Mouse (Mus musculus): ENCODE measurements around the gene Dlx2. TPM values are rescaled to one million over a fixed set of nuclear protein-coding genes. Genes with fewer than 3 reads are reported as not detected.

The Dlx2 gene
- 0.05 TPM in 1 of 2 replicates, not detected in the other for polyA plus RNA-seq (2015; fragmentation: Nextera tagmentation; extraction: Ambion mirVana)

DNA sequence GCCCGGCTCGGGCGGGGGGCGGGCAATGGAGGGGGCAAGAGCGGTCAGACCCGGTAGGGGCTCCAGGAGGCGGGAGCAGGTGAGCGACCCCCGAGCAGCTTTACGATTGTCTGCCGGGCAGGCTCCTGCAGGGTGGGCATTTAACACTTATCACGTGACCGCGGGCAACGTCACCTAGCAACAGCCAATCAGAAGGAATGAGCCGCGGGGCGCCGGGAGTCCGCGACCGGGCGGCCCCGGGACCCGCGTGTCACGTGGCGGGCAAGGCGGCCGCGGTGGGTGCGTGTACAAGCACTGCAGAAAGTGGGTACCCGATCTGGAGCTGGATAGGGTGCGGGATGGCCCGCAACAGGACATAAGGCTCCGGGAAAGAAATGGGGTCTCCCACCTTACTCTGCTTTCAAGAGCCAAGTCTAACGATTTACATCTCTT is at the start of gene Dlx2:
Gene Dlx2, minus strand, starts transcription at position 115 of the 432 bp plus-strand sequence.
- peak; percentile 58 for DNase-seq (ENCODE audit: low spot score)

DNA sequence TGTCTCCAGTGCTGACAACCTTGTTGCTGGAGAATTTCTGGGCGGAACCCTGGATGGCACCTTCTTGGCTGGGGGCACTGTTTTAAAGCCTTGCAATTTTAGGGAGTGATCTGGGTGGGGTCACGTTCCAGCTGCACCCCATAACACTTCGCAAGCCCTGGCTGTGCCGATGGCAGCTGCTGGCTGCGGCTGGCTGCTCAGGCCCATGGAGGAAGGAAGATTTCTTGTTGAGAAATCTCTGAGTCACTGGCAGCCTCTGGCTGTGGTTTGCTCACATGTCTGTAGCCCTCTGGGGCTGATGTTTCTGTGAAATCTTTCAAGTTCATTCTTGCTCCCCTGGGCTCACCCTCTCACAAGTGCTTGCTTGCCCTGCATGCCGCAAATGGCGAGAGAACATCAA is 47.9 kb upstream of the Dlx2 start:
- DNase-seq (ENCODE audit: low spot score): peak; percentile 15

DNA sequence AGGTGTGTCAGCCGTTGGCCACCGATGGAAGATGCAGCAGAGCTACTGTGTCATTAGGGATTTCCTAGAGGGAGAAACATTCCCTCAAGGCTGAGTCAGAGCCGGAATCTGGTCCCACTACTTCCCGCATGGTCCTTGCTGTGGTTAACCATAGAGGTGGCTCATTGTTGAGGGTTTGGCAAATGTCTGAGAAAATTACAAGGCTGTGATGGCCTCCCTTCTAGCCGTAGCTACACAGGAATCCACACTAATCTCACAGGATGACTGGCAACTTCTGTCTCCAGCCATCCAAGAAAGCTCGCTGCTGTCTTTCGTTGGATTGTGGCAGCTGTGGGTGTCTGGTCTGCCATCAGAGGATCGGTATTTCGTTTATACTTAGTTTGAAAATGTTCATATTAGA is 42.6 kb upstream of the Dlx2 start:
- DNase-seq (ENCODE audit: low spot score): no peak

DNA sequence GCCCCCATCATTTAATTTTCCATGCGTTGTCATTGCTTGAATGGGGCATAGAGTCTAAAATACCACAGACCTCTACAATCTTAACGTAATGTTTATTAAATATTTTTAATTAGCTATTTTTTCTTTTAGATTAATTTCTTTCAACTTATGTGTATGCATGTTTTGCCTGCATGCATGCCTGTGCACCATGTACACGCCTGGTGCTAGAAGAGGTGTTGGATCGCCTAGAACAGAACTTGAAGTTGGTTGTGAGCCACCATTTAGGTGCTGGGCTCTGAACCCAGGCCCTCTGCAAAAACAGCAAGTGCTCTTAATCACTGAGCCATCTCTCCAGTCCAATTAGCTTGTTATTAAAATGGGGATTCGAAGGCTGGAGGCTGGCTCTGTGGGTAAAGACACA is 34.9 kb upstream of the Dlx2 start:
- no peak for DNase-seq (ENCODE audit: low spot score)

DNA sequence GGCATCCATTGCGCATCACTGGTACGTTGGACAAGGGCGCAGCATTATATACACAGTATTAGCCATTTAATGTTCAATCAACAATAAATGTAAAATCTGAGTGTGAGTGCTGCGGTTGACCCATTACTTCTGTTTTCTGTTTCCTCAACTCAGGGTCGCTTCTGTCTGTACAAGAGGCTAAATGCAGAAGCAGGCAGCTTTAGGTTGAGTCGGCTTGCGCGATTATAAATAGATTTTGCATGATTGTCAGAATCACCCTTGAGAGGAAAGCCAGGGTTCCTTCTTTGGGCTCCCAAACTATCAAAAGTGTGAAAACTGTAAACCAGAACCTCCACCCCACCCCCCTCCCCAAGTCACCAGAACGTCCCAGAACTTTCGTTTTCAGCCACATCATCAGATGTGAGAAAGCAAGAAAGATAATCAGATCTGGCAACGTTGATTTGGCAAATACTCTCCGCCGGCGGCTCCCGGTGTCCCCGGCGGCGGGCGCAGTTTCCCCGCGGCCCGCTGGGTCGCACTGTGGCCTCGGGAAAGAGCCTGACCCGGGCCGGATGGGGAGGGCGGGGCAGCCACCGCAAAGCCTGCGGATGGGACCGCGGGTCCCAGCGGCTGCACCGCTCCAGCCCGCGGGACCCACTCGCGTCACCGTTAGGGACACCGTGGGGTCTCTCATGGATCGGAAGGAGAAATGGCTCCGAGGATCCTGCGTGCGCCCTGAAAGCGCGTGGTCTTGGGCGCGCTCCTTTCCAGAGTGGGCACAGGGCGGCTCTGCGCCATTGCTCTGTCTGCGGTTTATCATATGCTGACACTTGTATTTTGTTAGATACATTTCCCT is 34.3 kb upstream of the Dlx2 start:
- peak; percentile 65 for DNase-seq (ENCODE audit: low spot score)

DNA sequence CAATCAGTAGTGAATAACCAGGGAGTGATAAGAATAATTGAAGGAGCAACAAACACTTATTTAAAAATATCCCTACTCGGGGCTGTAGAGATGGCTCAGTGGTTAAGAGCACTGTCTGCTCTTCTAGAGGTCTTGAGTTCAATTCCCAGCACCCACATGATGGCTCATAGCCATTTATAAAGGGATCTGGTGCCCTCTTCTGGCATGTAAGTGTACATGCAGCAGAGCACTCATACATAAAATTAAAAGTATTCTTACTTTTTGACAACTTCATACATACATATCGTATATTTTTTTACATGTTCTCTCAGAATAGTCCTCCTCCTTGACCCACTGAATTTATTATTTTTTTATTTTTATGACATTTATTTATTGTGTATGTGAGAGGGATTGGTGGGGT is 30.5 kb upstream of the Dlx2 start:
- DNase-seq (ENCODE audit: low spot score): no peak

DNA sequence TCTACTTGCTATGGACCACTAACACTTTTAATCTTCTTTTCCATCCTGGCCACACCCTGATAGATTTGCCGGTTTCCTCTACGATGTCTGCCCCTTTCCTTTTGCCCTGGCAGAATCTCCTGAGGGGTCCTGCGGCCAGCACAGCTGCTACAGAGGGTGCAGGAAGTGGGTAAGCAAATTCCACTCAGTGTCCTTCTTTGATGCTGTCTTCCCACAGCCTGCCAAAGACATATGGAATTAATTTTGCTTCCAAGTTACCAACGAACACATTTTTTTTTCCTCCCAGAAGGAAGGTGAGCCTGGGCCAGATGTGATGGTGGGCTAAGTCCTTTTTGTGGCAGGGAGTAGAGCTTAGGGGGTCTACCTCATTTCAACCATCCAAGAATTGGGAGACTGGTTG is 27.2 kb upstream of the Dlx2 start:
- no peak for DNase-seq (ENCODE audit: low spot score)

DNA sequence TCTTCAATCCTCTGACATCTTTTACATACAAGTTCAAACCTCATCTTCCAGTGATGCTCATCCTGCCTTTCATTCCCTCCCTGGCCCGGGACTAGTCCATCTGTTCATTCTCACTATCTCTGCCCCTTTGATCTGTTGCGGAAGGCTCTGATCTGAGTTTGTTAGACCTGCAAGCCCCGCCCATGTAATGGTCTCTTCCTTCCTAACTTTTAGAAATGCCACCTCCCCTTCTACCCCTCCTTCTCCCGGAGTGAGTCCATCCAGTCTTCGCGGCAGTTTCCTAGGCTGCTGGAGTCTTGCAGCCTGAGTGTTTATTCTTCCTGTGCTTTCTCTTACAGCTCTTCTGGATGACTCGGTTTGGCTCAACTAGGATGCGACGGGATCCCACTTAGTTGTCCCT is 19.9 kb upstream of the Dlx2 start:
- no peak for DNase-seq (ENCODE audit: low spot score)

DNA sequence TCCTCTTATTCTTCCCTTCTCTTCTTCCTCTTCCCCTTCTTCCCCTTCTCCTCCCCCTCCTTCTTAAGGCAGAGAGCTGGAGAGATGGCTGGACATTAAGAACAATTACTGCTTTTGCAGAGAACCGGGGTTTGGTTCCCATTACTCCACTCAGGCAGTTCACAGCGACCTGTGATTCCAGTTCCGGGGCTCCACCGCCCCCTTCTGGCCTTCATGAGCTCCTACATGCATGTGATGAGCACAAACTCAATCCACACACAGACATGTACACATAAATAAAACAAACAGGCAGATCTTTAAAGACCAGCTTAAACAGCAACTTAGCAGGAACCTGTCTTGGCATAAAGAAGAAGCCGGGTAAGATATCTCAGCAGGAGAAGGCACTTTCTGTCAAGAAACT is 9.5 kb upstream of the Dlx2 start:
- DNase-seq (ENCODE audit: low spot score): no peak

DNA sequence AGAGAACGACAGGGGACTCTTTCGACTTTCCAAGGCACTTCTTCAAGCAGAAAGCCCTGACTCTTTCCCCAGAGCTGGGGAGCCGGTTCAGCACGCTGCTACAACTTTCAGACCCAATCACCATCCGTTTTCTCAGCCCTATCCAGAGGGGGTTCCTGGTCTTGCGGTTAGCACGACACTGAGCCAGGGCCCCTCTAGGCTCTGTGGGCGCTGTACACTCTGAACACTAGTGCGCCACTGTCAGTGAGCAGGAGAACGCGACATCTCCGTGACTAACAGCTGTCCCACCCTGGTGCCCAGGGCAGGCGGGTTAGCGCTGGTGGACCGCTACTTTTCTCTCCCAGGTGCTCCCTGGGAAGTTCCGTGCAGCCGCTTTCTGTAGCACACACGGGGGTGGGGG is 5.2 kb upstream of the Dlx2 start:
- peak; percentile 19 for DNase-seq (ENCODE audit: low spot score)

DNA sequence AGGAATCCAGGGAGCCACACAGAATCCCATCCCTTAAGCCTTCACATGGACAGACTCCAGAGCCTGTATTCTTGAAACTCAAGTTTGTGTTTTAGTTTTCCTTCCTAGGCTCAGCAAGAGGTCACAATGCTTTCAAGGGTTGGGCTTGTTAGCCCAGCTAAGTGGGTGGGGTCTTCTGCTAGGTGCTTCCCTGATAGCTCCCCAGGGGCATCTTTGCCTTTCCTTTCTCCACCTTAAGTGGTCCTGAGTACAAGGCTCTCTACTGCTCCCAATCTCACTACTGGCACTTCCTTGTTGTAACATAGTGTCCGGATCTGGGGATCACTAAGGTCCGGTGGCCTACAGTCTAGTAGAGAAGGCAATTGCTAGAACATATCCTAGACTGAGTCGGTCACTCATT is 3.8 kb upstream of the Dlx2 start:
- DNase-seq (ENCODE audit: low spot score): no peak

DNA sequence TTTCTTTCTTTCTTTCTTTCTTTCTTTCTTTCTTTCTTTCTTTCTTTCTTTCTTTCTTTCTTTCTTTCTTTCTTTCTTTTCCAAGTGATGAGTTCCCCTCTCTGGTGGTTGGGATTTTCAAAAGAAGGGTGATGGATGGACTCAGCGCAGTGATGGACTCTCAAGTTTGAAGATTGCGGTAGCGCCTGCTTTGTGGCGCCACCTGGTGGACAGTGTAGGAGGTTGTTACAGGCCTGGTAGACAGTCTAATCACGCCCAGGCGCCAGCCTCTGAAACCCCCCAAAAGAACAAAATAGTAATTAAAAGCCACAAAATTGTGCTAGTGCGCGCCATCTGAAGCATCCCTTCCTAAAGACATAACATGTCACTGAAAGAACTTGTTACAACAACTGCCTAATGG is 1.3 kb upstream of the Dlx2 start:
- DNase-seq (ENCODE audit: low spot score): peak; percentile 80

DNA sequence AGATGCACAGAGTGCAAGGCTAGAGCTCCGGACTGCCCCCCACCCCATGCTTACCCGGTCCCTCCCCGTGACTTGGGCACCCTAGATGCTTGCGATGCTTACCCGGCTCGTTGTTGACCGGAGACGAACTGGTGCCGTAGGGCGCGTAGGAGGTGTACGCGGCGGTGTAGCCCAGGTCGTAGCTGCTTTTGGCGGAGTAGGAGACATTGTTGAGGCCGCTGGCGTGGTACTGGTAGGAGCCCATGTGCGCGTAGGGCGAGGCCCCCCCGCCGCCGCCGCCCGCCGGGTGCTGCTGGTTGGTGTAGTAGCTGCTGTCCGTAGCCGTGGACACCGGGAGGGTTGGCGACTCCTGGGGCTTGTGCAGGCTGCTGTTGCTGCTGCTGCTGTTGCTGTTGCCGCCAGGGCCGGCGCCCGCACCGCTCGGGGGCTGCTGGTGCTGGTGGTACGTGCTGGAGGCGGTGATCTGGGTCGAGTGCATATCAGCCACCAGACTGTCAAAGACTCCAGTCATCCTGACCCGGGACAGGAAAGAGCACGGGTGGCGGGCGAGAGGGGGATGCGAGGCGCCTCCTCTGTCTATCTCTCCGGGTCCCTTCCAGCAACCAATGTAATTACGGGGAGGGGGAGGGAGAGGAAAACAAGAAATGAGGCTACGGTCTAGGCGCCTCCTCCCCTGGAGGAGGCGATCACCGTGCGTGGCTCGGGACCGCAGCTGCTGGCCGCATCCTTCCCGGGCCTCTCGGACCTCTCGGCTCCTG is 493 bp downstream of the Dlx2 start:
- peak; percentile 44 for DNase-seq (ENCODE audit: low spot score)

DNA sequence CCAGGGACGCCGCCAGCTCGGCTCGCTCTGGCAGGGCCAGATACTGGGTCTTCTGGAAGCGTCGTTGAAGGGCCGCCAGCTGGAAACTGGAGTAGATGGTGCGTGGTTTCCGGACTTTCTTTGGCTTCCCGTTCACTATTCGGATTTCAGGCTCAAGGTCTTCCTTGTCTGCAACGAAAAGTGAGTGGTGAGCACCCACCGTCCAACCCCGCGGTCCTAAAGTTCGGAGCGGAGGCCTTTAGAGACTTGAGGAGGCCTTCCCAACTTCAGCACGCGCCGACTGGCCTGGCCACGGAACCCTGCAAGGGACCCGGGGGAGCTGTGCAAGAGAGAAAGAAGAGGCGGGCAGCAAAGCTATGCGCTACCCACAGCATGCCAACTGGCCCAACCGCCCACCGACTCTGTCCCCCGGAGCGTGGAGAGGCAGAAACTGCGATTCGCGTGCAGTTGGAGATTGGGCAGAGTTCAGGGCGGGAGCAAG is 1.1 kb downstream of the Dlx2 start:
- DNase-seq (ENCODE audit: low spot score): no peak

DNA sequence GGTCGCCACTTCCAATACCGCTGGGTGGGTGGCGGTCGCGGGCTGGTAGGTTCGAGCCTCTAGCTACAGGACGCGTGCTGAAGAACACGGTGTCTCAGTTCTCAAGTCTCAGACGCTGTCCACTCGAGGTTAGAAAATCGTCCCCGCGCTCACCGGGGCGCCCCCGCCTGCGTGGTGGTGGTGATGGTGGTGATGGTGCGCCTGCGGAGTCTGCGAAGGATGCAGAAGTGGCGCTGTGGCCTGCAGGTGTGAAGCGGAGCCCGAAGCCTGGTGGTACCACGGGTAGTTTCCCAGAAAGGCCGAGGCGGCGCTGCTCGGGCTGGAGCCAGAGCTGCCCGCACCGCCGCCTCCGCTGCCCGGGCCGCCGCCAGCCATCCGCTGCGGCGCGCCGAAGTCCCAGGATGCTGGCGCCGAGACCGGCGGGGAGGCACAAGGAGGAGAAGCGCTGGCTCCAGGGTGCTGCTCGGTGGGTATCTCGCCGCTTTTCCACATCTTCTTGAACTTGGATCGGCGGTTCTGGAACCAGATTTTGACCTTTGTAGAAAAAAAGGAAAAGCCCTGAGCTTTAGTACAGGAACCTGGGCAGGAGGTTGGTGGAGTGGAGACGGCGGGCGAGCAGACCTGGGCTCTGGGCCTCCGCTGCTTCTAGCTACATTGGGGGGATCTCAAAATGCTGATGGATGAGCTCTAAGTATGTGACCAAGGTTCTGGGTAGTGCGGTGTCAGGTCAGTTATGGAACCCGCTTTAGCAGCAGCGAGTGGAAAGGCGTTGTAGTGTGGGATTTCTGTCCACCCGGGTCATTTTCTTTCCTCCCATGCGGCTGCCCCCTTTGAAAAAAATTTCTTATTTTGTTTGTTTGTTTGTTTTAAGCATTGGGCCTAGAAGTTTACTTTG is 1.9 kb downstream of the Dlx2 start:
- peak; percentile 13 for DNase-seq (ENCODE audit: low spot score)

DNA sequence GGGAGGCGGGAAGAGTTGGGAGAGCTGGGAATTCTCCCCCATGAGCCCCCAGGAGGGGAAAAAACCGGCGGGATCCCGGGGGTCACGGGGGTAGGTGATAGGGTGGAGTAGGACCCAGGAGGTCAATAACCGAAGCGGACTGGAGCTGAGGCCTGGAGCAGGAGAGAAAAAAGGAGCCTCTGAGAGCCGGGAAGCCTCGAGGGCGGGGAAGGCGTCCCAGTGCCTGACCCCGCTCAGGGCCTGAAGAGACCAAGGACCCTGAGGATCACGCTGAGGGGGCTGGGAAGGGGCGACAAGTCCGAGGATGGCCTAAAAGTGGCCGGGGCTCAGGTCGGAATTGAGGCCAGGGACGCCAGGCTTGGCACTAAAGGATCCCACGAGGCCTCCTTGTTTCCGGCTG is 2.6 kb downstream of the Dlx2 start:
- DNase-seq (ENCODE audit: low spot score): no peak

DNA sequence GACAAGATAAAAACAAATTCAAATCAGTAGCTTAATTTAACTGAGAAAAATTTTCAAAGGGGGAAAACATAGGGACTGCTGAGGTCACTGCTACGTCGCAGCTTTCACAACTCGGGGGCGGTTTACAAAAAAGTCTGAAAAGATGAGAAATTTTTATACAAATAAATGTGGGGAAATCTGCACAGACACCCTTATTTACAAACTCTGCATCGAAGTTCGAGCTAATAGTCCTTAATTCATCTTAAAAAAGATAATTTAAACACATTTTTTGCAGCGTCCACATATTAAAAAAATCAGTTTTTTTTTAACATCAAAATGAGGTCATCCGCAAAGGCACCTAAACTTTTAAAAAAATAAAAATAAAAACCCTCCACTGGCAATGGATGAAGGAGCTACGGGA is 3.0 kb downstream of the Dlx2 start:
- DNase-seq (ENCODE audit: low spot score): no peak

DNA sequence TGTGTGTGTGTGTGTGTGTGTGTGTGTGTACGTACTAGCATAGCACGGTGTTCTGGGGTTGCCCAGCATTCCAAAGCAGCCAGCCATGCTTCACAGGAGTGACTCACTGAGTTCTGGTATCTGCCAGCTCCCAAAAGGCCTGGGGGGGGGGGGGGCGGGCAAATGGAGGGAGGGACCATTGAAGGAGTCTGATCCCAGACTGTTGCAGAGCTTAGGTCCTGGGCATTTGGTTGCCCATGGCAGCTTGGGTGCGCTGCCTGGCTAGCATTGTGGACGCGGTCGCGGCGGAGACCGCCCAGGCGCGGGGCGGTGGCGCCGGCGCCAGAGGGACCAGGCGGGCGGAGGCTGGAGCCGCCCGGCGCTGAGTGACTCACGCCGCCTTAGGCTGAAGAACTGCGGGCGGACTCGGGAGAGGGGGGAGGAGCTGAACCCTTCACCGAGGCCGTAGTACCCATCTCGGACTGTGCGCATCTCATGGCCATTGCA is 3.7 kb downstream of the Dlx2 start:
- no peak for DNase-seq (ENCODE audit: low spot score)

DNA sequence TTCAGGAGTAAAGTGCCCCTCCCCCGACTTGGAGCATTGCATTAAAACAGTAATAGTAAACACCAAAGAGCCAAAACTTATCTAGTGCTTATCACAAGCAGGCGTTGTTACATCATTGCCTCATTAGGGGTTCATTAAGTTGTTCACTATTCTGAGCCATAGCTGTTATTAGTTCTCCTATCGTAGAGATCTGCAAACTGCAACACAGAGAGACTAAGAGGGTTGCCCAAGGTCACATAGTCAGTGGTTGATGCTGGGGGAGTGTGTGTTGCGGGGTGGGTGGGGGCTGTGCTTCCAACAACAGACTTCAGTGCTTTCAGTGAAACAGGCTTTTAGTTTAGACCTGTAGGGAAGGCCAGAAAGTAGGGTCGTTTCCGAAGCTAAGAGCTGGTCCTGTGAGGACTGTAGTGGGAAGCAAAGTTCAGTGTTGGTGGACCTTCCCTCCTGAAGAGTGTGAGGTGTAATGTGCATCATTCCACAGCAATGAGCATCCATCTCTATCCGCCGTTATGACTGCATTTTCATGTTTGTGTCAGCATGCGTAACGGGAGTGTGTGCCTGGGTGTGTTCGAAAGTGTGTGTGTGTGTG is 4.2 kb downstream of the Dlx2 start:
- no peak for DNase-seq (ENCODE audit: low spot score)

DNA sequence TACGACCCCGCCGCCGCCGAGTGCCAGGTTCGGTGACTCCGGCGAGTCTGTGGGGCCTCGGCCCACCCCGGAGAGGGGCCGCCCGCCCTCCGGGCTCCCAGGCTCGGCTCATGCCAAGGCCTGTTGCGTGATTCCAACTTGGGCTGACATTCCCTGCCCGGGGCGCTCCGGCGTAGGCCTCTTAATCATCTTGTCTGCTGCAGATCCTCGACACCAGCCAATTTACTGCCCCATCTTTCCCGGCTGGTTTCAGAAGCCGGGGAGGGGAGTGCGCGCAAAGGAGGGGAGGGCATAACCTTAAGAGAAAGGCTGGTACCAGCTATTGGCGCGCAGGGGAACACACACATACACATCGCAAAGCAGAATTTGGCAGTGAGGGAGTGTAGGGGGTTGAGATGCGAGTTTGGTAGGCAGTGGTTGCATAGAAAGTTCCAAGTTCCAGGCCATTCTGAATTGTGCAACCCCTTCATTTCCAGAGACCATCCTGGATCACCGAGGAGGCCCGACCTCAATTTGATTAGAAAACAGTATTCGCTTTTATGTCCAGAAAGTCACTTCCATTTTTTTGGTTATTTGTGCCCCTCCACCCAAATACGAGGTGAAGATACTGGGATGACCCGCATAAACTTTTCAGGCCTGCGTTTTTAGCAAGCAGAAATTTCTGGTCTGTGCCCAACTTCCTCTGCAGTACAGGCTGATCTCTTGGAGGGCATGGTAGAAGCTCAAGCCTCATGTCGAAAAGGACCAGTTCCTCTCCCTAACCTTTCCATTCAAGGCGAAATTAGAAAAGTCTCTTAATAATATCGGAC is 4.9 kb downstream of the Dlx2 start:
- DNase-seq (ENCODE audit: low spot score): no peak
